In the genomic region with DNA sequence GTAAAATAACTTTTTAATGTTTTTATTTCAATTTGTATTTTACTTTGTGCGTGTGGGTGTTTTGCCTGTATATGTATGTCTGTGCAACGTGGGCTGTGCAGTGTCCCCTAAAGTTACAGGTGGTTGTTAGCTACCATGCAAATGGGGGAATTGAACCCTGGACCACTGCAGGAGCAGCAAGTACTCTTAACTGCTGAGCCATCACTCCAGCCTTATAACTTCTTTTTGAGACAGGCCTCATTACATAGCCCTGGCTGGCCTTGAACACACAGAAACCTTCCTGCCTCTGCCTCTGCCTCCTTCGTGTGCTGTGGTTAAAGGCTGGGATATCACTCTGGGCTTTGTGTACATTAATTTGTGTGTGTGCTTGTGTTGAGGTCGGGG, we compare ENCODE assay signal across 1 mouse cellular context.
TF ChIP-seq lines count a peak whose summit lies in the region.

No protein-coding gene starts in this region.

TF ChIP-seq in MEL, 35 proteins besides CTCF, POLR2A, EP300 and RAD21 (continued from another document):
- TF ChIP-seq UBTF (IDR thresholded peaks at IDR 0.05; ENCODE audit: borderline replicate concordance, insufficient read depth, low read depth, low read length): 0 out of 2 replicates have a peak, but pooled peaks have one; percentile 4
- no peak for TF ChIP-seq NELFE (IDR thresholded peaks at IDR 0.05; ENCODE audit: low read depth, low read length)
- 0 out of 2 replicates have a peak, but pooled peaks have one; percentile 2 for TF ChIP-seq POLR2AphosphoS5 (IDR thresholded peaks at IDR 0.05; ENCODE audit: borderline replicate concordance, low read depth, low read length)
TF ChIP-seq in MEL: peak in this region for 2.
